Mouse (Mus musculus): ENCODE measurements at regions not wholly inside any gene's neighbourhood (a gene's known extent, or its start where the extent isn't known, plus 50 kb on each side); places are given as distances from the start of the nearest gene placed in this dataset.

- TF ChIP-seq CTCF (IDR thresholded peaks at IDR 0.05; ENCODE audit: borderline replicate concordance, insufficient read depth, low read depth, low read length) (no peak), POLR2A (IDR thresholded peaks at IDR 0.05; ENCODE audit: borderline replicate concordance, insufficient read depth, low read length) (no peak)
Measured at GRCm38 (mm10) chr6:93152431-93153208, 209.3 kb upstream of the Adamts9 start.

Measured in cerebellum, adult 2 months (tissue).